Mouse (Mus musculus) lung, postnatal 25 days (tissue): Measurements from ENCODE around the gene Fosb.
A peak's percentile ranks its signal among the peaks of the same experiment; 100 is the strongest.

Experiments used
- DNase-seq: peaks from one replicate; pipeline ENCODE4 v3.0.0; 2022; ENCODE audit warnings: low spot score

The Fosb gene

DNA sequence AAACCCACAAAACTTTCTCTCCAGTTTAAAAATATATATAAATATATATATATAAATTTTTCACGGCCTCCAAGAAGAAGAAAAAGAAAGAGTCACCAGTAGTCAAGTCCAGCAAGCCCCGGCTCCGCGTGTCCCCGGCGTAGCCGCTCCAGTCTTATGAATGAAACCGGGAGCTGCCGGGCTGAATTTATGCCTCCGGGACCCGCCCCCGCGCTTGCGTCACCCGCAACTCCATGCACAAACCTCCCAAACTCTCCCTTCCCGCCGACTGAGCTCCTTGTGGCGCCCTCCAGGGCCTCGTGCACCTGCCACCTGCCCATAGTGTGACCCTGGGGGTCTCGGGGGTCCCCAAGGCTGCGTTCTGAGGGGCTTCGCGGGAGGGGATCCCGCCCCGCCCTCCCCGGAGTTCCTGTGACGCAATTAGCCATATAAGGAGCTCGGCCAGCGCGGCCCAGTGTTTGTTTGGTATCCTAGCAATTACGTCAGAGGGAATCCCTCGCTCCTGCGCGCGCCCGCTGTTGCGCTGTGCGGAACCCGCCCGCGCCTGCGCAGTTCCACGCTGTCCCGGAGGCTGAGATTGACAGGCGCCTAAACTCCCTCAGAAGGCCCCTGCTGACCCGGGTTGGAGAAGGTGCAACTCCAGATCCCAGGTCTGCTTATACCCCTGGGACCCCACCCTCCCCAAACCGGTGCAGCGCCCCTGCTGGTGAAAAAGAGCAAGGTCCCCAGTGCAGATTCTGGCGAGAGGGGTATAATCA is at the start of gene Fosb:
TSS of gene Fosb (minus strand) at position 168 of the 758 bp plus-strand sequence.
- DNase-seq: peak; percentile 97

DNA sequence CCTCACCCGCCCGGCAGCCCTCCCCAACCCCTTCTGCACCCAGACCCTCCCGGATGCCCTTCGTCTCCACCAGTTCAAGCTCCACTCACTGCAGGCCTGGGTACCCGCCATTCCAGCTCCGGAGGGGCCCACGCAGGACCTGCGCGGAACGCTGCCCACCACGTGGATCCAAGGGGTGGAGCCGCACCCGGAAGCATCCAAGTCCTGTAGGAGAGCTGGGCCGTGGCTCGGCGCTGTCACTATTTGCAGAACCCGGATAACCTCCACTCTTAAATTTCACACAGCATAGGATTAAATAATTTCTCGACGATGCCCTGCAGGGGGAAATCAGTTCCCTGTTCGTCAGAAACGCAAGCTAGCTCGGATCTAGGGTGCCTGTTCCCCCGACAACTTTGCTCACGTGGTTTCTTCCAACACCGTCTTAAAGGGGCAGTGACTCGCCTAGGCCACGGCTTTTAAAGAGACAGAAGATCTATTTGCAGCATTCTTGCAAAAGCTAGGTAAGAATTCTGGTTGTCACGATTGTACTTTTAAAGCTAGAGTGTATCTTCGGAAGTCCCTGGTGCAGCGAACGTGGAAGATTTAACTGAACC is 49.5 kb upstream of the Fosb start, which contains the start of the genes Cd3eap and Ppp1r13l:
TSS of gene Cd3eap (minus strand) at position 185 of the 593 bp plus-strand sequence.
TSS of gene Ppp1r13l (plus strand) at position 451 of the 593 bp plus-strand sequence.
- DNase-seq: peak; percentile 84

DNA sequence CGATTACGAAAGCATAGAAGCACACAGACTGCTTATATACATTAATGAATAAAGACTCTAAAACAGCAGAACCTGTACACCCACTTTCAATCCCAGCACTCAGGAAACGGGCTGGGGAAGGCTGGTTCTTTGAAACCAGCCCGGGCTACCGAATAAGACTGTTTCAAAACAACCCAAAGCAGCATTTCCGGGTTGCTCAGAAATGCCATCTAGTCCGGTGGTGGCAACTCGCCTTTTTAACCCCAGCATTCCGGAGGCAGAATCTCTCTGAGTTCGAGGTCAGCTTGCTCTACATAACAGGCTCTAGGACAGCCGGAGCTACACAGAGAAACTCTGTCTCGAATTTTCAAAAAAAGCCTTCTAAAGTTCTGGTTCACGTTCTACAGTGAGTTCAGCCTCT is 48.8 kb upstream of the Fosb start:
- DNase-seq: no peak

DNA sequence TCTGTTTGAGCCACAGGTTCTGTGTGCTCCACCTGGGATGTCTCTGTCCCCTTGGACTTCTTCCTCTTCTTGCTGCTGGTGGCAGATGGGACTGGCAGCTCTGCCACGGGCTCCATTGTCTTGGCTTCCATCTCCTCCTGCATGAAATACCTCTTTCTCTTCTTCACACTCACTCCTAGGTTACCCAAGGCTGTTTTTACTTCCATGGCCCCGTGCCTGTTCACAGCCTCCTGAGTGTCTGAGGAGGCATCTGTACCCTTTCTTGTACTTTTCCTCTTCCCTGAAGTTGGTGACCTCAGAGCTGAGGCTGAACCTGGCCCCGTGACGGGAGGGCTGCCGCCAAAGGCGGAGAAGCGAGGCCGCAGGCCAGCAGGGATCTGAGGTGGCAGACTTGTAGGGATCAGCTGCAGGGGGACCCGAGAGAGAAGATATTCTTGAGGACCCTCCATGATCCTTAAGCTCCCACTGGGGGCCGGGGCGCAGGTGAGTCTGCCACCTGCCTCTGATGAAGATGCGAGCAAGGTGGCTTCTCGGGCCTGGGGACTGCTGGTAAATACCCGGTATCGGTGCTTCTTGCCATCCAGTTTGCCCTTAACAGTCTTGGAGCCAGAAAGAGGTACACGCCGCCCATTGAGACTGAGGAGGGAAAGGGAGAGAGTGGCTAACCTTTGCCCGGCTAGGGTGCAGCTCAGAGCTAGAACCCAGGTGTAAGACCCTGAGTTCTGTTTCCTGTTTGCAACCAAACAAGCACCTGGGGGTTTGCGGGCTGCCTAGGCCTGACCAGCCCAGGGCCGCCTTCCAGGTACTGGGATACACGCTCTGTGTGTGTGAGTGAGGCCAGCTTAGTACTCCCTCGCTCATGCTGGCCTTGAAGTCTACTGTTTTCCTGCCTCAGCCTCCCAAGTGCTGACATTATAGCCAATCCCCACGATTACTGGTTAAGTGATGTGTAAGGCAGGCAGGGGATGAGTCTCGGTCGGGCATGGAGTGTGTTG is 47.8 kb upstream of the Fosb start:
- no peak for DNase-seq

DNA sequence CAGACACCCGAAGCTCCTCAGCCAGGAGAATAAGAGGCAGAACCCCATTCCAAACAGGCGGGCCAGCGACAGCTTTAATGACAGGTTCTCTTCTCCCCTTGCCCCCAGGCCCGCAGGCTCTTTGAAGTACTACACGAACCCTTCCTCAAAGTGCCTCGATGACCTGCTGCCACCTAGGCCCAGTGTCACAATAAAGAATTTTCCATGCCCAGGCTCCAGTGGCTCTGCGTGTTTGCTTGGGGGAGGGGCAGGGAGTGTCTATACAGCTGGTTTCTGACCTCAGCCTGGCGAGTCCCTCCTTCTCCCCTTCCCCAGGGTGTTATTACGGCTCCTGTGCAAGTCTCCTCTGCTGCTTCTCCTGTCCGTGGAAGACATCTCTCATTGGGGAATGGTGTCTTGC is 46.5 kb upstream of the Fosb start:
- DNase-seq: no peak

DNA sequence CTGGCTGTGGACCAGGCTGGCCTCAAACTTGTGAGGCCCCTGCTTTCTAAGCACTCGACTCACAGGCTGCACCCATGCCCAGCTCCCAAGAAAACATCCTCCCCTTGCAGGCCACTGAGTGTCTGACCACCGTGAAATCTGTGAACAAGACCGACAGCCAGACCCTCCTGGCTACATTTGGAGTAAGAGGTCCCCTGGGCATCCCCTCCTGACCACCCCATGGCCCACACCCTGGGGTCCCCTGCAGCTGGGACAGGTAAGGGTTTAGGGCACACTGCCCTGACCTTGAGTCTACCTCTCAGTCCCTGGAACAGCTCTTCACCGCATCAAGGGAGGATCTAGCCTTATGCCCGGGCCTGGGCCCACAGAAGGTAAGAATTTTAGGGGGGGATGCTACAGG is 45.1 kb upstream of the Fosb start:
- no peak for DNase-seq

DNA sequence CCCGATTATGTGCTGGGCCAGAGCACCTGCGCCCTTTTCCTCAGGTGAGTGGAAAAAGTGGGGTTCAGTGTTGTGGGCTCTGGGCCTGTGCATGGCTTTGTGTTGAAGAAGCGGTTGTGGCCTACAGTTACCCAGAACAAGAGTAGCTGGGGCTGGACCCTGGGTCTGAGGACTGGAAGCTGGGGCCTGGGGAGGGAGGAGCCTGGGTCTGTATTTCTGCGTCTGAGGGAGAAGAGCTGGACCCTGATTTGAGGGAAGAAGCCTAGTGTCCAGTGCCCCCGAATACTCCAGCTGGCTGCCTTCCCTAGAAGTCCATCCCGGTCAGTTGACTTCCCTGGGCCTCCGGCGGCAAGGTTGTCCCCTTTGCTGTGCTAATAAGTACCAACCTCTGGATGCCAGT is 40.4 kb upstream of the Fosb start:
- DNase-seq: no peak

DNA sequence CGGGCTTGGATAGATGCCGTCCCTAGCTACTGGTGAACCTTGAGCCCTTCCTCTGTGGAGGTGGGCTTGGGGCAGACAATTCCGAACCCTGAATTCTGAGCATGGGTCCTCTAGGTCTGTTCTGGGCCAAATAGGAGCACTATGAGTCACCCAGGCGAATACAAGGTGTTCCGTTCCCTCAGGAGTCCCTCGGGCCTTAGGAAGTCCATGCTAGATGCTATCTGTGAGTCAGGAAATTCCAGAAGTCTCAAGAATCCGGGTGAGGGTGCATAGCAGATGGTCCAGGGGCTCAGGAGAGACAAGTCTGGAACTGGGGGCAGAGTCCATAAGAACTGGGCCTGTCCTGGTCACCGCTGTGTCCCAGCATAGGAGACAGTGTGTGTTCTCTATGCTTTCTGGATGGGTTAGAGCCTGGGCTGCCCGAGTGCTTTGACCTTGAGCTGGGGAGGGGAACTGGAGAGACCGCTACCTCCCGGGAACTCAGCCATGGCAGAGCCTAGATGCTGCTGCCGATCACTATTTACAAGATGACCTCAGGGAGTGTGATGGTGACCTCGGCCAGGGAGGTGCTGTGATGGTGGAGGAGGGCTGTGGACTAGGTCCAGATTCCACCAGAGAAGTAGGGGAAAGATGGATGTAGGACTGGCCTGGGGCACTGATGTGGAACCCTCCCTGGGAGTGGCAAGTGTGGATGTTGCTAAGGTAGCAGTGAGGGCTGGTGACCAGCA is 39.5 kb upstream of the Fosb start:
- no peak for DNase-seq

DNA sequence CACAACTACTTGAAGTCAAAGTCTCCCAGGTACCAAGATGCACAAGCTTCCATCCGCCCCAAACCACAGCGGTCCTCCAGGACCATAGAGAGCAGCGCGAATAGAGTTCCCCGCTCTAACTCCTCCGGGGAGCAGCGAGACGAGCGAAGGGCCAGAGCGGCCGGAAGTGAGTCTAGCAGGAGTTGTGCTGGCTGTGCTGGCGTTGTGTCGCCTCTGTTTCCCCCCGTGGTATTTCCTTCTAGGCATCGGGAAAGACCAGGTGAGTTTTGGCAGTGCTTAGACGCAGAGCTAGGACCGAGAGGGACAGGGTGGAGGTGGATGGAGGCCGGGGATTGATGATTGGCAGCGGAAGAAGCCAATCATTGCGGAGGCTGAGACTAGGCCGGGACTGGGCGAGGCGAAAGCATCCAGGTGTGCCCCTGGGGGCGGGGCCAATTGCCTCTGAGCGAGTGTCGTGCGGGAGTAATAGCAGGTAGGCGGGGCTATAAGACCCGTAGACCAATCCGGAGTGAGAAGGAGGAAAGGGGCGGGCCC is 35.2 kb upstream of the Fosb start:
- DNase-seq: peak; percentile 97

DNA sequence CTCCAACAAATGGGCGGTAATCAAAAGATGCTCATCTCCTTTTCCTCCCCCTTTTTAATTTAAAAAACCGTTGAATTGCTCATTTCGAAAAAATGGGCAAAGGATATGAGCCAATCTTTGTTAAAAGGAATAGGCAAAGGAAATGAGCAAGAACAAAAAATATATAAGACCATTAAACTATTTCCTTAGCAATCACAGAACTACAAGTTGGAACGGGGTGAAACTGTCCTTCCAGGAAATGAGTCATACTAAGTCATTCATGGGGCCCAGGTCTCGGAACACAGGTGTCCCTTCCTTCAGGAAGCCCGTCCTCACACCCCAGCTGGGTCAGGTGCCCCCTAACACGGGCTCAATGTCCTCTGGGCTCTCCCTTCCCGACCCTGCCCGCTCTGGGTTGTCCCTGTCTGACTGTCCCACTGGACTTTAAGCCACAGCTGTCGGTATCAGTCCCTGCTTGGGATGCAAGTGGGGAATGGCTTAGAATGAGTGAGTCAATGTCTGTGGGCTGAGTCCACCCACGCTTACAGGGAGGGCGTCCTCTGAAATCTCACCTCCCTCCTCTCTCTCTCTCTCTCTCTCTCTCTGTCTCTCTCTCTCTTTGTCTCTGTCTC is 34.5 kb upstream of the Fosb start, which contains the start of gene Ercc1:
TSS of gene Ercc1 (plus strand) at position 542 of the 611 bp plus-strand sequence.
- DNase-seq: no peak

DNA sequence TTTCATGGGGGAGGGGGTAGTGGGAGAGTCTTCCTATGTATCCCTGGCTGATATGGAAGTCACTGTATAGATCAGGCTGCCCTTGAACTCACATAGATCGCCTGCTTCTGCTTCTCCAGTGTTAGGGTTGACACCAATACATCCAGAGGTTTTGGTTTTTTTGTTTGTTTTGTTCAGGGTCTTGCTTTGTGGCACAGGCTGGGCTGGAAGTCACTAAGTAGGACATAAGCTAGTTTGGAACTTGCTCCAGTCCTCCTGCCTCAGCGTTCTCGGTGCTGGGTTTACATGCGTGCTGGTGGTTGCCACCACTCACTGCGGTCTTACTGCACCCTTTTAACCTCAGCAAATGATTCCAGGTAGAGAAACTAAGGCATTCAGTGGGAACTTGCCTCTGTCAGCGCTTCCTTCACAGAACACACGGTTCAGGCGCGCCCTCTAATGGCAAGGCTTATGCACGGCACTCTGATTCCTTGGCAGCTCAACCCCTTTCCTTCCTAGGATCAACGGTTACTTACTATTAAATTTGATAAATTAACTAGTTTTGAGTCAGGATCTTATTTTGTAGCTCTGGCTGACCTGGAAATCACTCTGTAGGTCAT is 33.5 kb upstream of the Fosb start:
- DNase-seq: peak; percentile 75

DNA sequence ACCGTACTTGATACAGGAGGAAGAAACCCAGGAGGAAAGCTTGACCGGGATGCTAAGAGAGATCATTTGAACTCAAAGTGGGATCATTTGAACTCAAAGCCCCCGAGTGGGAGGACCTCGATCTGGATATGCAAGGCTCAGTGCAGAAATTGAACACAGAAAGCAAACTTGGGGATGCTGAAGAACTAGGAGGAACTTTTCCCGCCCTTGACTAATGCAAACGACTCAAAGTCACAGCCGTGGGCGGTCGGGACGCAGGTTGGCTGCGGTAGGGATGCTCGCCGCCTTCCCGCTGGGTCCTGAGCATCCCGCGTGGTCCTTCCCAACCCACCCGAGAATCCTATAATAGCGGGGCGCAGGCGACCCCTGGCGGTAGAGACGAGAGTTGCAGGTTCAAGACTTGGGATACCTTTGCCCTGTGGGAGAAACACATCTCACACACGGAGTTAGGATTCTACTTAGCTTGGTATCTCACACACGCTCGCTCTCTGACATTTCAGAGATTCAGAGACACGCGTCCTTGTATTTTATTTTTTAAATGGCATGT is 32.7 kb upstream of the Fosb start:
- peak; percentile 84 for DNase-seq

DNA sequence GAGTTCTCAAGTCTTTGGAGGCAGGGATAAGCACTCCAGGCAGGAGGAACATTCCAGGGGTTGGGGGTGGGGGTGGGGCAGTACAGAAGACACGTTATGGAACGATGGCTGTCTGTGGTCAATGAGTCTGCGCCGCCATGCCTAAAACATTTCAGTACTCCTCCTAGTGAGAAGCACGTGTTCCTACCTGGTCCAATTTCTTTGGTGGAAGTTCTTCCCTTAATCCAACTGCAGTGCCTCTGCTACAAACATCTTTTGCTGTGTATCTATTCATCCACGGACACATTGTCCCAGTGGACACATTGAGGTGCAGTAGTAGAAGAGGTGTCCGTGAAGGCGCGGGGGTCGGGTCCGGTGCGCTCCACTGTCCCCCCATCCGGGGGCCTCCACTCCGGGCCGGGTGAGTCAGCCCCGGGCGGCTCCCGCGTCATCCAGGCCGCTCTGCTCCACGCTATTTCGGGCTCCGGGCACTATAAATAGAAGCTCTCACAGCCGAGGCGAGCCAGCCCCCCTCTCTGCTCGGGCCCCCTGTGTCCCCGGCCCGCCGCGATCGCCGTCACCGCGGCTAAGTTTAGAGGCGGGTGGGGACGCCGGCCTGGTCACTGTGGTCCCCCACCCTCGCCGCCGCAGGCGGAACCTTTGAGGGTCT is 32.0 kb upstream of the Fosb start:
- no peak for DNase-seq

DNA sequence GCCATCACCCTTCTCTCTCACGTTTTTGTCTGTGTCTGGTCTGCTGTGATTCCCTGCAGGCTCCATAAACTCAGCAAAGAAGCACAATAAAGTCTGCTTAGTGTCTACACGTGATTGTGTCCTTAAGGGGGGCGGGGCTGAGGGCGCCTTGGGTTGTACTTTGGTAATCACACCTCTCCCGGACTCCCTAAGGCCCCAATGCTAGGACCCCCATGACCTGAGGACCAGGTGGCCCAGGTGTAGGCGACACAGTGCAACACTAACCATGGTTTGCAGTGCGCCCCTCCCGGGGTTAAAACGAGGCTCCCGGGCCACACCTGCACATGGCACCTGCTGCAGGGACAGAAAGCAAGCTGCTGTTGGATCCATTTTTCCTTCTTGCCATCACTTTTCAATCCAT is 31.4 kb upstream of the Fosb start:
- no peak for DNase-seq

DNA sequence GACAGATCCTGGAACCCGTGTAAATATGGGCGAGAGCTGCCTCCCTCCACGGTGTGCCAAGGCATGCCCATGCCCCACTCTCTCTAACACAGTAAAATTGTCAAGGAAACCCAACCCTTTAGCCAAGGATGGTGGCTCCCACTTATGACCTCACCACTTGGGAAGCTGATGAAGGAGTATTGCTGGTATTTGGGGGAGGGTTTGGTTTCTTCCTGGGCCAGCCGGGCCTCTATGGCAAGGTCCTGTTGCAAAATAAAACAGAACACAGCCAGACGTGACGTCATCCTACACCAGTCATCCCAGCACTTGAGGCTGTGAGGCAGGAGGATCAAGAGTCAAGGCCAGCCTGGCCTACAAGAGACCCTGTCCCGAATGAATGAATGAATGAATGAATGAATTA is 28.7 kb upstream of the Fosb start:
- no peak for DNase-seq

DNA sequence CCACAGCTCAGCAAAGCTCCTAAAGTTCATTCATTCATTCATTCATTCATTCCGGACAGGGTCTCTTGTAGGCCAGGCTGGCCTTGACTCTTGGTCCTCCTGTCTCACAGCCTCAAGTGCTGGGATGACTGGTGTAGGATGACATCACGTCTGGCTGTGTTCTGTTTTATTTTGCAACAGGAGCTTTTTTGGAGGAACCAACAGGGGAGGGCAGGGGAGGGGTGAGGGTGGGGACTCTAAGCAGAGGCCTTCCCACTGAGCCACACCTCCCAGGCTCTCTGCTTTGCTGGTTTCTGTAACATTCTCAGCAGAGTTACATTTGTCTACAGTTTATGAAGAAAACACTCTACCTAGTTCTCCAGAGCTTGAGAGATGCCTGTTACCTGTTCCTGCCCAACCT is 28.2 kb upstream of the Fosb start:
- DNase-seq: no peak

DNA sequence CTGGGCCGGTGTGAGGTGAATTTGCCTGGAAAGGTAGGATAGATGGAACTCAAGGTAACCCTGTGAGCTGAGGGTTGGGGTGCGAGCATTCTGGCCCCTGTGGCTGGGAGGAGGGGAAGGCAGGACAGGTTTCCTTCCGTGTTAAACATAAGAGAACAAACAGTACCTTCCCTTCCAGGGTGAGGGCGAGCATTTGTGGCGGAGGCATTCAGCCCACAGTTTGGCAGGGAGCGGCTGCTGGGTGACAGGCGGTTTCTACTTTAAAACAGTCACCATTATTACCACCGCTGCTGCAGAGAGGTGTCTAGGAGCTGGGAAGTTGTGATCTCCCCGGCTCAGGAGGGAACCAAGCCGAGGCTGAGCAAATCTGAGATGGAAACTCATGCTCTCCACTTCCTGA is 27.3 kb upstream of the Fosb start:
- no peak for DNase-seq

DNA sequence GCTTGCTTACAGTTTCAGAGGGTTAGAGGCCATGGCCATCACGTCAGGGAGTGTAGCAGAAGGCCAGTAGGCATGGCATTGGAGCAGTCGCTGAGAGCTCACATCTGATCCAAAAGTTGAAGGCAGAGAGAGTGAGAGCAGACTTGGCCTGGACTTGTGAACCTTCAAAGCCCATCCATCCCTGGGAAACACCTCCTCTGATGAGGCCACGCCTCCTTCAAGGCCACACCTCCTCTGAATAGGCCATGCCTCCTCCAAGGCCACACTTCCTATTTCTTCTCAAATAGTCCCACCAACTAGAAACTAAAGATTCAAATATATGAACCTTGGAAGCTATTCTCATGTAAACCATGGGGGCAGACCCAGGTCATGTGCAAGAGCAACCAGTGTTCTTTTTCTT is 25.7 kb upstream of the Fosb start:
- no peak for DNase-seq

DNA sequence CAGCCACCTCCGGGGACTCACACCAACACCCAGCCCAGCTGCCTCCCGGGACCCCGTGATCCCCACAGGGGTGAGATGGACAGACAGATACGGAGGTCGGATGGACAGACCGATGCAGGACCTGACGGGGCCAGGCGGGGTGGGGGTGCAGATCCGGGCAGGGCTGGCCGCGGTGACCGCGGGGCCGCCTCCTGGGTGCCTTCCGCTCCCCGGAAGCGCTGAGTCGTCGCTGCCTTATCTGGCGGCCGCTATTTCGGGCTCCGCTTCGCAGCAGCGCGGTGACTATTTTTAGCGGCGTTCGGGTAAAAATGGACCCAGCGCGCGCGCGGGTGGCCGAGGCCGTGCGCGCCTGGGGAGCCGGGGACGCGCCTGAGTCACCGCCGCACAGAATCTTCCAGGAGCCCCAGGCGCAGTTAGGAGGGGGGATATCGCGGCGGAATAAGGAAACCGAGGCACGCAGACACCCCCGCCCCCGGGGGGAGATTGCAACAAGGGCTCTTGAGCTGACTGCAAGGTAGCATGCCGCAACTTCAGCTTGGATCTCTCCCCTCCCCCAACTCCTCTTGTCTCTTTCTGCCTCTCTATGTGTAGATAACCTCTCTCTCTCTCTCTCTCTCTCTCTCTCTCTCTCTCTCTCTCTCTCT is 23.0 kb upstream of the Fosb start:
- DNase-seq: peak; percentile 75
